28 mouse cellular contexts compared by ENCODE assay signal in the genomic region with DNA sequence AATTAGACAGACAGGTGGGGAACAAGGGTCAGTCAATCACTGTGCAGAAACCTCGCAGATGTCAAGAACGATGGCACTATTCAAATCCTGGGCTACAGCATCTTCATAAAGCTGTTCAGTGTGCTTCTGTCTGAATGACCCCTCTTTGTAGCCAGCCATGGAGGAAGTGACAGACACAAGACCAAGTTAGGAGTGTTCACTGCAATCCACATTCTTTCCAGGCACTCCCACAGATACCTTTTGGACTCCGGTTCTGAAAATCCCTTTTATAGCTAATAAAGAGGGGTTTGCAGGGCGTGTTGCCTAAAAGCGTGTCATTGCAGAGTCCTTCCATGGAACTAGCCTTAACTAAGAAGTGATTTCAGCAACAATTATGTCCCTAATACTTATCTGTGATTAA. TPM values are rescaled to one million over a fixed set of nuclear protein-coding genes. Genes with fewer than 3 reads are reported as not detected.
DNase-seq lines count a peak whose midpoint lies in the region; ATAC-seq and TF ChIP-seq lines count a peak whose summit lies in the region.
"Had no signal": no experiment of that assay in that cellular context is flagged by ENCODE, and none has a peak within 500 bp of the region (broad histone marks: within the 10 kb centered on the region; RNA-seq: fewer than 3 reads in every experiment).

No protein-coding gene starts in this region.

- no peak for TF ChIP-seq POLR2A in kidney, adult 2 months (IDR thresholded peaks at IDR 0.05; ENCODE audit: low read depth, low read length)
- TF ChIP-seq POLR2A in small intestine, adult 2 months (IDR thresholded peaks at IDR 0.05; ENCODE audit: low read depth, low read length): no peak

- H3K9me3 ChIP-seq in intestine, embryonic 14.5 days (ENCODE audit: control insufficient read depth, low read length): no peaks in the 10 kb centered on the region
- H3K9me3 ChIP-seq: G1E; heart, embryonic 13.5 days; hindbrain, embryonic 10.5 days; limb, embryonic 13.5 days; lung, embryonic 15.5 days; neural tube, embryonic 12.5 days had no signal

- H3K36me3 ChIP-seq in kidney, adult 2 months (ENCODE audit: control insufficient read depth, insufficient read depth, low read length): no peaks in the 10 kb centered on the region
- no peaks in the 10 kb centered on the region for H3K36me3 ChIP-seq in intestine, embryonic 14.5 days (ENCODE audit: control insufficient read depth, insufficient read depth, low read length)
- no peaks in the 10 kb centered on the region for H3K36me3 ChIP-seq in small intestine, adult 2 months (ENCODE audit: control insufficient read depth, insufficient read depth, low read length)
- H3K36me3 ChIP-seq: G1E; heart, embryonic 13.5 days; hindbrain, embryonic 10.5 days; limb, embryonic 13.5 days; lung, embryonic 15.5 days; neural tube, embryonic 12.5 days had no signal

- no peak overlapping the region for H3K4me3 ChIP-seq in kidney, adult 2 months (ENCODE audit: insufficient read depth, low read depth, low read length)
- H3K4me3 ChIP-seq in intestine, embryonic 14.5 days (ENCODE audit: low read depth, low read length): no peak overlapping the region
- H3K4me3 ChIP-seq in small intestine, adult 2 months (ENCODE audit: low read depth, low read length): no peak overlapping the region
- H3K4me3 ChIP-seq: heart, adult 2 months; heart, embryonic 13.5 days; hindbrain, embryonic 10.5 days; left cerebral cortex, adult 2 months; limb, embryonic 13.5 days; lung, embryonic 15.5 days; neural tube, embryonic 12.5 days had no signal

- no peak for ATAC-seq in intestine, embryonic 14.5 days (replicated peaks; ENCODE audit: low FRiP score, low TSS enrichment, low read depth)
- ATAC-seq: forebrain, embryonic 14.5 days; hindbrain, embryonic 16.5 days; midbrain, embryonic 16.5 days; Patski had no signal

- TF ChIP-seq CTCF in kidney, adult 2 months (conservative IDR thresholded peaks at IDR 0.05; ENCODE audit: insufficient read depth, insufficient read length, low read depth, low read length): no peak
- TF ChIP-seq CTCF in small intestine, adult 2 months (IDR thresholded peaks at IDR 0.05; ENCODE audit: extremely low read depth, insufficient read length, insufficient replicate concordance, low read depth, low read length): no peak

- peaks cover 8% of the 10 kb centered on the region; the same call in 1 of the 2 replicates for H3K4me1 ChIP-seq in kidney, adult 2 months (ENCODE audit: control insufficient read depth, insufficient read depth, low read length)
- H3K4me1 ChIP-seq in intestine, embryonic 14.5 days (replicated peaks; ENCODE audit: control insufficient read depth, insufficient read depth, low read length): peaks cover 23% of the 10 kb centered on the region
- peaks cover 17% of the 10 kb centered on the region; the same call in 1 of the 2 replicates for H3K4me1 ChIP-seq in small intestine, adult 2 months (ENCODE audit: control insufficient read depth, insufficient read depth, insufficient read length, low read length)

- WGBS in kidney, adult 2 months: 40% methylated on average over 5 of the region's 5 CpGs
- WGBS in intestine, embryonic 14.5 days: 58% methylated on average over 5 of the region's 5 CpGs
- WGBS in small intestine, adult 2 months: 28% methylated on average over 5 of the region's 5 CpGs

- H3K9ac ChIP-seq in intestine, embryonic 14.5 days (ENCODE audit: low read length): no peak overlapping the region
- H3K9ac ChIP-seq: heart, embryonic 13.5 days; limb, embryonic 13.5 days; lung, embryonic 15.5 days; neural tube, embryonic 12.5 days had no signal

- no peaks in the 10 kb centered on the region for H3K27me3 ChIP-seq in kidney, adult 2 months (replicated peaks; ENCODE audit: control insufficient read depth, insufficient read depth, low read length)
- no peaks in the 10 kb centered on the region for H3K27me3 ChIP-seq in intestine, embryonic 14.5 days (replicated peaks; ENCODE audit: control insufficient read depth, insufficient read depth, low read length)
- H3K27me3 ChIP-seq in small intestine, adult 2 months (ENCODE audit: control insufficient read depth, insufficient read depth, low read length): no peaks in the 10 kb centered on the region
- H3K27me3 ChIP-seq: limb, embryonic 13.5 days; lung, embryonic 15.5 days; neural tube, embryonic 12.5 days; Patski had no signal

- H3K27ac ChIP-seq in kidney, adult 2 months (ENCODE audit: insufficient read depth, low read depth, low read length): peak overlapping the region; percentile 16; the same call in 1 of the 2 replicates
- H3K27ac ChIP-seq in intestine, embryonic 14.5 days (ENCODE audit: low read depth): peak overlapping the region; percentile 14; the same call in 1 of the 2 replicates
- H3K27ac ChIP-seq in small intestine, adult 2 months (ENCODE audit: insufficient read depth, low read depth, low read length): peak overlapping the region; percentile 81
- H3K27ac ChIP-seq: heart, adult 2 months; heart, embryonic 13.5 days; hindbrain, embryonic 10.5 days; left cerebral cortex, adult 2 months; limb, embryonic 13.5 days; lung, embryonic 15.5 days; neural tube, embryonic 12.5 days had no signal

- H3K4me2 ChIP-seq in intestine, embryonic 14.5 days (ENCODE audit: low read length): no peak overlapping the region
- H3K4me2 ChIP-seq: heart, embryonic 13.5 days; liver, embryonic 11.5 days; lung, embryonic 15.5 days; midbrain, embryonic 11.5 days; neural tube, embryonic 12.5 days had no signal

- DNase-seq in kidney, adult 2 months: no peak
- DNase-seq in kidney, postnatal 10 days: no peak
- DNase-seq in Muller cell, postnatal 12 days (ENCODE audit: inconsistent ontology term): peak; percentile 42
- no peak for DNase-seq in intestine, embryonic 14.5 days (ENCODE audit: low spot score)
- DNase-seq in layer of hippocampus, postnatal 10 days (ENCODE audit: low spot score in 2 of 2): no peak
- no peak for DNase-seq in heart, adult 9 months (ENCODE audit: low spot score in 2 of 2)
- DNase-seq: adrenal gland, postnatal 25 days; cerebellum, adult 8-10 months; cerebellum, postnatal 25 days; gastrocnemius, postnatal 36 days; heart, postnatal 10 days; right cerebral cortex, adult 18-20 months; thymus, postnatal 4 days had no signal

RNA-seq across cellular contexts. Expression of a gene that starts 14.9 kb away (rescaled TPM):
- 20.4 and 21.5 TPM in 2 replicates for polyA plus RNA-seq in kidney, adult 2 months (2012; rRNA removed)
- 114 and 132 TPM in 2 replicates for polyA plus RNA-seq in intestine, embryonic 14.5 days (2014; fragmentation: Nextera tagmentation; extraction: Ambion mirVana)
- polyA plus RNA-seq in small intestine, adult 2 months (2012; rRNA removed): 39.8 and 107 TPM in 2 replicates
- total RNA-seq in layer of hippocampus, postnatal 10 days (2021): 1 to 10 TPM; 6.1 to 7.0 TPM
- polyA plus RNA-seq: G1E had no signal

Comparison
In these comparisons a context has a peak if more than half of its experiments do, and no peak if none do; other contexts are left out.
1. H3K27ac ChIP-seq: peak in every context shown above with its lines; median percentile 81 in small intestine, adult 2 months; 16 in kidney, adult 2 months; 14 in intestine, embryonic 14.5 days.